Comparison of ENCODE assay signal across 18 mouse cellular contexts in genomic region chr12:110871247-110871646, GRCm38 (mm10). TPM values are rescaled to one million over a fixed set of nuclear protein-coding genes. Genes with fewer than 3 reads are reported as not detected.
"Had no signal": no experiment of that assay in that cellular context is flagged by ENCODE, and none has a peak within 500 bp of the region (broad histone marks: within the 10 kb centered on the region; RNA-seq: fewer than 3 reads in every experiment).

No protein-coding gene starts in this region.

- H3K9ac ChIP-seq: limb, embryonic 15.5 days; lung, embryonic 14.5 days; midbrain, embryonic 13.5 days; midbrain, embryonic 15.5 days; neural tube, embryonic 13.5 days; neural tube, embryonic 15.5 days had no signal

- H3K9me3 ChIP-seq: limb, embryonic 15.5 days; midbrain, embryonic 13.5 days; midbrain, embryonic 15.5 days; neural tube, embryonic 13.5 days; neural tube, embryonic 15.5 days had no signal

- H3K4me2 ChIP-seq: limb, embryonic 15.5 days; lung, embryonic 14.5 days; midbrain, embryonic 11.5 days; midbrain, embryonic 13.5 days; midbrain, embryonic 15.5 days; neural tube, embryonic 13.5 days; neural tube, embryonic 15.5 days had no signal

- DNase-seq: lung, adult 18-20 months; lung, embryonic 14.5 days; lung, postnatal 10 days; lung, postnatal 4 days; retina, postnatal 1 day; right cerebral cortex, adult 18-20 months; right cerebral cortex, postnatal 25 days; right cerebral cortex, postnatal 4 days; spleen, adult 18-20 months; thymus, adult 18-20 months; thymus, postnatal 36 days had no signal

- H3K27ac ChIP-seq: limb, embryonic 15.5 days; midbrain, embryonic 13.5 days; midbrain, embryonic 15.5 days; neural tube, embryonic 13.5 days; neural tube, embryonic 15.5 days had no signal

- H3K4me3 ChIP-seq: limb, embryonic 15.5 days; midbrain, embryonic 13.5 days; midbrain, embryonic 15.5 days; neural tube, embryonic 13.5 days; neural tube, embryonic 15.5 days had no signal

- H3K27me3 ChIP-seq: limb, embryonic 15.5 days; midbrain, embryonic 13.5 days; midbrain, embryonic 15.5 days; neural tube, embryonic 13.5 days; neural tube, embryonic 15.5 days had no signal

- ATAC-seq: midbrain, embryonic 13.5 days; midbrain, embryonic 15.5 days had no signal

- H3K4me1 ChIP-seq: limb, embryonic 15.5 days; midbrain, embryonic 13.5 days; midbrain, embryonic 15.5 days; neural tube, embryonic 13.5 days; neural tube, embryonic 15.5 days had no signal

RNA-seq across cellular contexts. Expression of gene Mok, which starts 30.5 kb away (rescaled TPM):
- total RNA-seq: monocyte, adult 5-6 weeks had no signal
